Mouse (Mus musculus): ENCODE measurements around the gene Dact3.

Gene Dact3

GRCm38 (mm10) chr7:16894279-16894678 lies 19.2 kb downstream of the Dact3 start:
- DNase-seq, result peak; percentile 62

DNA sequence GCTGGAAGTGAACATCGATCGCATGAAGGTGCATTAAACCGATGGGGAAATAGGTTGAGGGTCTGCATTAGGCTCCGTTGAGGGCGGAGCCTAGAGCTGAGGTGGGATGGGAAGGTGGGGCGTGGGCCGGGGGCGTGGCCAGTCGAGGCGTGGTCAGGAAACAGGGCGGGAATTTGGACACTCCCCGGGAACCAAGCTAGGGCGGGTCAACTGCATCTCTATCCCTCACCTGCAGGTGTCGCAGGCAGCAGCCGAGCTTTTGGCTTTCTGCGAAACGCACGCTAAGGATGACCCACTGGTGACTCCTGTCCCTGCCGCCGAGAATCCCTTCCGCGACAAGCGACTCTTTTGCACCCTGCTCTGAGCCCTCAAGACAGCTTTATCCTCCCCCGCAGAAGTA lies 19.9 kb downstream of the Dact3 start:
- DNase-seq, result peak; percentile 87

DNA sequence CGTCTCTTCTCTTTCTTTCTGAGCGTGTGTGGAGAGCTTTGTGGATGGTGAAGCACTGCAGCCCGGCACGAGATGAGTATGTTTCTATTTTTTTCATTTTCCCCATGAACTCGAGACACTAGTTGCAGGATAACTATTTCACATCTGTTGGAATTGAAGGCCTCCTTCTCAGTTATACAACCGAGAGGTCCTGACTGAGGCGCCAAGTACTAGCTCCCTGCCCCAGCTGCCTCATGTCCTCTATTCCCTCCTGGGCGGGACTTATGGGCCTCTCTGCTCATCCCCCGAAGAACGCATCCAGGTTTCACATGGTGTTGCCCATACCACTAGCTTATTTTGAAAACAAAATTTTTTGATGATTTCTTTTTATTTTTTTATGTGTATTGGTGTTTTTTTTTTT lies 20.4 kb downstream of the Dact3 start:
- DNase-seq, result no peak

GRCm38 (mm10) chr7:16900526-16900925 lies 25.4 kb downstream of the Dact3 start:
- DNase-seq, result no peak

GRCm38 (mm10) chr7:16903439-16903955 lies 28.4 kb downstream of the Dact3 start:
- no peak for DNase-seq

GRCm38 (mm10) chr7:16904120-16904675 lies 29.1 kb downstream of the Dact3 start:
- no peak for DNase-seq

DNA sequence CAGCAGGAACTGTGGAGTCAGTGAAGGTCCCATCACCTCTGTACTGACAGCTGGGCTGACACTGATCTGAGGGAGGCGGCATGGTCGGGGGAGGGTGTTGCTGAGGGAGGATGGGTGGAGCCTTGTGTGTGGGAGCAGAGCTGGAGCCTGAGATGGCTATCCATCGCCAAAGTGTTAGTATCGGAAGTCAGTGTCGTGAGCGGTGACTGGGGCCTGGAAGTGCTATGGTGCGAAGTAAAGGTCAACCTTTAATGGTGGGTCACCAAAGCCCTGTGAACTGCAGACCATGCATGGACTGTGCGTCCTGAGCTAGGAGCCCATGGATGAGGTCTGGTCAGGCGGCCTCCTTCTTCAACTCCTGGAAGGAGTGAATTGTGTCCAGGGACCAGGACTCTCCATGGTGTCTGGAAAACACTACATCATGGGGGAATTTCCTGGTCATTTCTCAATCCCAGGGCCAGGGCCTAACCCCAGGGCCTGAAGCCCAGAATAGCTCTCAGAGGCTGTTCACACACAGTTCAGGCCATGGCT lies 30.4 kb downstream of the Dact3 start:
- no peak for DNase-seq

DNA sequence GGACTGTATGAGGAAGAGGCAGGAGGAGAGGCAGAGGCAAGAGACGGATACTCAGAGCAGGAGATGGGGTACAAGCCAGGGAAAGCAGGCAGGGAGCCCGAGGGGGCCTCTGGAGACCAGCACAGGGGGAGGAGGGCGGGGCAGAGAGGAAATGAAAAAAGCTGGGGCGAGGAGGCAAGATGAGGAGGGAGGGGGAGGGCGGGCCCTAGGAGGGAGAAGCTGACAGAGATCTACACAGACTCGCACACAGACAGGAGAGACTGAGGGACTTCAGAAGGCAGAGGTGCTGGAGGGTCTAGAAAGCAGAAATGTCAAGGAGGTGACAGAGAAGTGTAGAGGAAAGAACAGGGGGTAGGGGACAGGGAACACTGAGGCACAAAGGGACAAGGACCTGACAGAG lies 31.2 kb downstream of the Dact3 start, which contains the start of gene Ptgir:
Gene Ptgir, plus strand, starts transcription at position 210 of the 400 bp plus-strand sequence.
- no peak for DNase-seq

GRCm38 (mm10) chr7:16906889-16907559 lies 31.9 kb downstream of the Dact3 start:
- DNase-seq, result no peak

GRCm38 (mm10) chr7:16907842-16908241 lies 32.7 kb downstream of the Dact3 start:
- DNase-seq, result no peak

DNA sequence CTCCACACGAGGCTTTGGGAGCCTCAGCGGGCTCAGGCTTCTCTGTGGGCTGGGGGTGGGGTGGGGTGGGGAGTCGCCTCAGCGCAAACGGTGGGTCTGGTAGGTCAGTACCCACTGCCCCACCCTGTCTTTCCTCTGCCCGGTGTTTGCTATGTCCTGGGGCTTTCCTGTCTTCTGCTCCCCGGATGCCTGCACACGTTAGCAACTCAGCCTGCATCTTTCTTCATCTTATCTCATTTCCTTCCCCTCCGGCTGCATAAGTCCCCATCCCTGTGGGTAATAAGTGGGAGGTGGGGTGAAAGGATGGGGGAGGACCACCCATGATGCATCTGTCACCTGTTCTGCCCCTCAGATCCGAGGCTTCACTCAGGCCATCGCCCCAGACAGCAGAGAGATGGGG lies 33.2 kb downstream of the Dact3 start:
- DNase-seq, result no peak

- no peak for DNase-seq
Observed at GRCm38 (mm10) chr7:16908859-16909258, 33.7 kb downstream of the Dact3 start.

- DNase-seq, result no peak
Observed at GRCm38 (mm10) chr7:16909909-16910308, 34.8 kb downstream of the Dact3 start.

GRCm38 (mm10) chr7:16911904-16912303 lies 36.8 kb downstream of the Dact3 start:
- DNase-seq, result no peak

DNA sequence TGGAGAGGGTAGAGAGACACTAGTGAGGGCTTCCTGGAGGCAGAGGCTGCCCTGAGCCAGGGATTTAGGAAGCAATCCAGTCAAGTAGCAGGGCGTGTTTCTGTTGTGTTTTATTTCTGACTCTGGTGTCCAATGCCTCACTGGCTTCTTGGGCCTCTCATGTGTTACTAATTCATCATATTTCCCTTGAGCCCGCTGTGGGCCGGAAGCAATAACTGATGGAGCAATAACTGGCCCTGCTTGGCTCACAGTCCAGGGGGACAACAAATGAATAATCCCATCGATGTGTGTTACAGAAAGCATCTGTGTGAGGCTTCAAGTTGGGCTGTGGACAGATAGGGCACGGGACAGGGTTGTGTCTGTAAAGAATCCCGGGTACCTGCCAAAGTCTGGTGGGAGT lies 37.2 kb downstream of the Dact3 start:
- no peak for DNase-seq

GRCm38 (mm10) chr7:16913806-16914452 lies 38.8 kb downstream of the Dact3 start:
- DNase-seq, result peak; percentile 69

GRCm38 (mm10) chr7:16914453-16915343 lies 39.6 kb downstream of the Dact3 start:
- DNase-seq, result no peak

GRCm38 (mm10) chr7:16915461-16916340 lies 40.6 kb downstream of the Dact3 start:
- DNase-seq, result peak; percentile 65

- DNase-seq, result peak; percentile 73
Observed at GRCm38 (mm10) chr7:16916342-16917265, 41.5 kb downstream of the Dact3 start.

DNA sequence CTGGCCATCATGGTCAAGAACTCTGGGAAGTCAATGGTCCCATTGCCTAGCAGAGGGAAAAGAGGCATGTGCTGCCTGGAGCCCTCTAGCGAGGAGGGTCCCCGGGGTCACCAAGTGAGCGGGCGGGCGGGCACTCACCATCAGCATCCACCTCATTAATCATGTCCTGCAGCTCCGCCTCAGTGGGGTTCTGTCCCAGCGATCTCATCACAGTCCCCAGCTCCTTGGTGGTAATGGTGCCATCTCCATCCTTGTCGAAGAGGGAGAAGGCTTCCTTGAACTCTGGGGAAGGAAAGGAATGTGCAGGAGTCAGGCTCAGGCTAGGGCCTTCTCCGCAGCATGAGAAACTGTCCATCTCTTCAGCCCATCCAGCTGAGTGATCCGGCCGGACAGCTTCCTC lies 42.3 kb downstream of the Dact3 start:
- no peak for DNase-seq

GRCm38 (mm10) chr7:16918014-16918413 lies 42.9 kb downstream of the Dact3 start:
- DNase-seq, result peak; percentile 73

Data from cerebellum, adult 11-12 months (tissue).